Mouse (Mus musculus): ENCODE measurements around the gene Dysf. TPM values are rescaled to one million over a fixed set of nuclear protein-coding genes. Genes with fewer than 3 reads are reported as not detected.
"Not testable (repeated sequence)": the region's sequence is repeated elsewhere in the genome, so short reads cannot be mapped to it uniquely, and the experiment has no call there.

Gene Dysf
- 13.7 and 18.0 TPM in 2 replicates for polyA plus RNA-seq (2016; fragmentation: Nextera tagmentation; extraction: Ambion mirVana)

GRCm38 (mm10) chr6:84008363-84009171 lies at the start of gene Dysf:
TSS of gene Dysf (plus strand) at chr6:84008590.
- Histone ChIP-seq H3K9me3 (no peaks in the 10 kb centered on the region), H3K36me3 (no peaks in the 10 kb centered on the region), H3K27ac (peak within 1 kb of the TSS; percentile 94), H3K4me1 (peaks cover 47% of the 10 kb centered on the region), H3K27me3 (ENCODE audit: insufficient read depth, poor library complexity, severe bottlenecking) (no peaks in the 10 kb centered on the region), H3K4me3 (peak within 1 kb of the TSS; percentile 67)
- DNase-seq (ENCODE audit: low spot score) = peak; percentile 83
- WGBS = 1% methylated on average over 41 of the region's 41 CpGs

- no peak overlapping the region for H3K27ac ChIP-seq
- no peak for DNase-seq (ENCODE audit: low spot score)
- H3K27me3 ChIP-seq (ENCODE audit: insufficient read depth, poor library complexity, severe bottlenecking) = no peaks in the 10 kb centered on the region
- no peaks in the 10 kb centered on the region for H3K9me3 ChIP-seq
- no peak overlapping the region for H3K4me3 ChIP-seq
- no peaks in the 10 kb centered on the region for H3K4me1 ChIP-seq
- peaks cover 65% of the 10 kb centered on the region for H3K36me3 ChIP-seq
- 96% methylated on average over 5 of the region's 5 CpGs for WGBS
Measured at GRCm38 (mm10) chr6:83987642-83988041, 20.7 kb upstream of the Dysf start.

DNA sequence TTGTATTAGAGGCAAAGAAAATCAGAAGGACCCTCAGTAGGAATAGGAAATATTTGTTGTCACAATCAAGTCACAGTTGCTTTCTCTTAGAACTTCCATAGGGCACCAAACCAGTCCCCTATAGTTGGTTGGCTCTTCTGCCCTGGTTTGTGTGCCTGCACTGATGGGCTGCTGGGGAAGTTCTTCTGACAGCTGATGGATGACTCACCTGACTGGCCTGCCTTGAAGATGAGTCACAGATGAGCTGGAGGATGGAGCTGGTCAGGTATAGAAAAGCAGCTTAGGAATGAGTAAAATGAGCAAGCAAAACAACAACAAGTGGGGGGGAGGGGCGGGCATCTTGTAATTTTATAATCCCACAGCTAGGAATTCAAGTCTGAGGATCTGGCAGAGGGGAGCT lies 5.7 kb upstream of the Dysf start:
- H3K27ac ChIP-seq = no peak overlapping the region
- peaks cover 26% of the 10 kb centered on the region for H3K36me3 ChIP-seq
- no peak overlapping the region for H3K4me3 ChIP-seq
- H3K27me3 ChIP-seq (ENCODE audit: insufficient read depth, poor library complexity, severe bottlenecking) = no peaks in the 10 kb centered on the region
- H3K9me3 ChIP-seq = no peaks in the 10 kb centered on the region
- WGBS = 42% methylated on average over 1 of the region's 1 CpGs
- DNase-seq (ENCODE audit: low spot score) = no peak
- H3K4me1 ChIP-seq = no peaks in the 10 kb centered on the region

GRCm38 (mm10) chr6:84004295-84004694 lies 4.1 kb upstream of the Dysf start:
- Histone ChIP-seq H3K4me1 (peaks cover 11% of the 10 kb centered on the region), H3K36me3 (peaks cover 10% of the 10 kb centered on the region)
- WGBS = 84% methylated on average over 4 of the region's 4 CpGs

GRCm38 (mm10) chr6:84009172-84009872 lies 932 bp downstream of the Dysf start:
- H3K27ac ChIP-seq = peak overlapping the region; percentile 94
- H3K27me3 ChIP-seq (ENCODE audit: insufficient read depth, poor library complexity, severe bottlenecking) = no peaks in the 10 kb centered on the region
- DNase-seq (ENCODE audit: low spot score) = no peak
- peaks cover 47% of the 10 kb centered on the region for H3K4me1 ChIP-seq
- WGBS = 7% methylated on average over 8 of the region's 8 CpGs
- no peaks in the 10 kb centered on the region for H3K36me3 ChIP-seq
- H3K4me3 ChIP-seq = peak overlapping the region; percentile 67
- H3K9me3 ChIP-seq = no peaks in the 10 kb centered on the region

More at GRCm38 (mm10) chr6:84004295-84004694, 4.1 kb upstream of the Dysf start:
- no peak overlapping the region for H3K4me3 ChIP-seq
- H3K27me3 ChIP-seq (ENCODE audit: insufficient read depth, poor library complexity, severe bottlenecking) = no peaks in the 10 kb centered on the region
- no peak overlapping the region for H3K27ac ChIP-seq
- DNase-seq (ENCODE audit: low spot score) = no peak
- no peaks in the 10 kb centered on the region for H3K9me3 ChIP-seq

- Histone ChIP-seq H3K27me3 (ENCODE audit: insufficient read depth, poor library complexity, severe bottlenecking) (no peaks in the 10 kb centered on the region), H3K4me3 (peak overlapping the region; percentile 67), H3K4me1 (peaks cover 49% of the 10 kb centered on the region), H3K9me3 (no peaks in the 10 kb centered on the region), H3K27ac (peak overlapping the region; percentile 94), H3K36me3 (no peaks in the 10 kb centered on the region)
- WGBS = 21% methylated on average over 4 of the region's 4 CpGs
- DNase-seq (ENCODE audit: low spot score) = no peak
Measured at GRCm38 (mm10) chr6:84009915-84010302, 1.5 kb downstream of the Dysf start.

- Histone ChIP-seq H3K9me3 (no peaks in the 10 kb centered on the region), H3K4me1 (peaks cover 56% of the 10 kb centered on the region), H3K27ac (peak overlapping the region; percentile 94), H3K4me3 (peak overlapping the region; percentile 67), H3K36me3 (no peaks in the 10 kb centered on the region), H3K27me3 (ENCODE audit: insufficient read depth, poor library complexity, severe bottlenecking) (no peaks in the 10 kb centered on the region)
- 34% methylated on average over 8 of the region's 8 CpGs for WGBS
- no peak for DNase-seq (ENCODE audit: low spot score)
Measured at GRCm38 (mm10) chr6:84010303-84011225, 2.2 kb downstream of the Dysf start.

DNA sequence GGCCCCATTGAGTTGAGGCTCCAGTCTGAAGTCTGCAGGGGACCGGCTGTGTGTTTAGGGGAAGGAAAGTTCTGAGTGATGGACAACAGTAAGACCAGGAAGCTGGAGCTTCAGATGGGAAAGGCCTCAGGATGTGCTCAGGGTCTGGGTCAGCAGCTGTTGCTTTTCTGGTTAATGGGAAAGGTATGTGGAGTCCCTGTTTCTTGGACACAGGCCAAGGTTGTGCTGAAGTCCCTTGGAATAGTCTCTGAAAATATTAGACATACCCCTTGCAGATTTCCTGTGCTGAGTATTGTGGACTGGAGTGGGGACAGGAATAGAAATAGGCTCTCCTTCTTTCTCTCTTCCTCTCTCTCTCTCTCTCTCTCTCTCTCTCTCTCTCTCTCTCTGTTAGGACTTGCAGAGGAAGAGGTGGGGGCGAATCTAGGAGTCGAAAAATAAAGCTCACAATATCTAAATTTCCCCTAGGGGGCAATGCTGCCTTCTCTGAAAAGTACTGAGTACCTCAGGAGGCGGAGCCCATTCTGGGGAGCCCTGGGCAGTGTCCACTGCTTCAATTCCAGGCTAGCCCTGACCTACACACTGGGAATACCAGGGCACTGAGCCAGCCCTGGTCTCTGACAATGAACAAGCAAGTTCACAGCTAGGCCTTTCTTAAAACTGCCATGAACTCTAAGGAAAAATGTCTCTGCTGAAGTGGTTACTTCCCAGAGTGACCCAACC lies 6.7 kb downstream of the Dysf start:
- H3K9me3 ChIP-seq; H3K36me3 ChIP-seq; H3K4me3 ChIP-seq; H3K27me3 ChIP-seq (ENCODE audit: insufficient read depth, poor library complexity, severe bottlenecking); DNase-seq (ENCODE audit: low spot score): not testable (repeated sequence)
- Histone ChIP-seq H3K4me1 (peaks cover 64% of the 10 kb centered on the region), H3K27ac (peak overlapping the region; percentile 67)
- 53% methylated on average over 4 of the region's 4 CpGs for WGBS

GRCm38 (mm10) chr6:84016851-84017250 lies 8.5 kb downstream of the Dysf start:
- WGBS = 83% methylated on average over 7 of the region's 7 CpGs
- Histone ChIP-seq H3K4me1 (peaks cover 60% of the 10 kb centered on the region), H3K4me3 (no peak overlapping the region), H3K27me3 (ENCODE audit: insufficient read depth, poor library complexity, severe bottlenecking) (peaks cover 7% of the 10 kb centered on the region; the same call in 1 of the 2 replicates), H3K9me3 (no peaks in the 10 kb centered on the region), H3K27ac (no peak overlapping the region), H3K36me3 (no peaks in the 10 kb centered on the region)
- DNase-seq (ENCODE audit: low spot score) = no peak

DNA sequence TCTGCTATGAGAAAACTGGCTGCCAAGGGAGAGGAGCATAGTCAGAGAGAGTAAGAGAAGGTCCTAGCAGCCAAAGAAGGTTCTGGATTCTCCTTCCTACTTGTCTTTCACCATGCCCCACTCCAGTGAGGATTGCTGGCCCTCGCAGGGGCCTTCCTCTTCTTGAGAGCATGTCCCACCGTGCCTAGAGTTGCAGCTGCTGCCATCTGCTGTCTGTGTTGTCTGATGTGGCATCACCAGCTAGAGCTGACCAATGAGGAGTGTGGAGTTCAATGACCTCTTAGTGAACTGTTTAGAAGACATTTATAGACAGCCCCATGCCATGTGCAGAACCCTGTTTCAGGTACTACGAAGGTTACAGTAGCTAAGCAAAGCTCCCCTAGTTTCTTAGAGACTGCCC lies 9.0 kb downstream of the Dysf start:
- DNase-seq (ENCODE audit: low spot score) = no peak
- WGBS = 45% methylated on average over 3 of the region's 3 CpGs
- peaks cover 61% of the 10 kb centered on the region for H3K4me1 ChIP-seq

GRCm38 (mm10) chr6:84018906-84019550 lies 10.6 kb downstream of the Dysf start:
- Histone ChIP-seq H3K27me3 (ENCODE audit: insufficient read depth, poor library complexity, severe bottlenecking) (peaks cover 7% of the 10 kb centered on the region; the same call in 1 of the 2 replicates), H3K4me3 (peak overlapping the region; percentile 63), H3K27ac (peak overlapping the region; percentile 62), H3K36me3 (peaks cover 3% of the 10 kb centered on the region; the same call in 1 of the 2 replicates), H3K9me3 (no peaks in the 10 kb centered on the region), H3K4me1 (peaks cover 61% of the 10 kb centered on the region)
- 3% methylated on average over 28 of the region's 28 CpGs for WGBS
- DNase-seq (ENCODE audit: low spot score) = no peak

More for the DNA sequence above, 9.0 kb downstream of the Dysf start:
- no peaks in the 10 kb centered on the region for H3K36me3 ChIP-seq
- H3K27me3 ChIP-seq (ENCODE audit: insufficient read depth, poor library complexity, severe bottlenecking) = peaks cover 7% of the 10 kb centered on the region; the same call in 1 of the 2 replicates
- no peak overlapping the region for H3K4me3 ChIP-seq
- H3K27ac ChIP-seq = no peak overlapping the region
- no peaks in the 10 kb centered on the region for H3K9me3 ChIP-seq
